Mouse (Mus musculus) olfactory bulb, adult 2 months (tissue): ENCODE measurements around the gene Wfikkn1.

Experiments
- CTCF ChIP-seq: fragments of 200-500 bp; IDR thresholded peaks from 2 replicates; pipeline ENCODE4 v1.5.1; 2012; ENCODE audit warnings: low read depth, mild to moderate bottlenecking, low read length, moderate library complexity; ENCODE audit not compliant: insufficient read depth
- POLR2A ChIP-seq: fragments of 200-500 bp; IDR thresholded peaks from 2 replicates; pipeline ENCODE4 v1.6.1; 2012; ENCODE audit warnings: mild to moderate bottlenecking, low read depth, low read length, moderate library complexity; ENCODE audit not compliant: insufficient read depth

- TF ChIP-seq CTCF (no peak), POLR2A (no peak)
Measured at GRCm38 (mm10) chr17:25919144-25919785, 38.6 kb upstream of the Wfikkn1 start, which contains the start of gene Rab40c.
